Mouse (Mus musculus) kidney, adult 18-20 months (tissue): ENCODE measurements around the gene Atxn7.

ENCODE experiments used
- DNase-seq: peaks from one replicate; pipeline ENCODE4 v3.0.0; 2021

Gene Atxn7

GRCm38 (mm10) chr14:14065142-14065498 is 103.9 kb downstream of the Atxn7 start:
- no peak for DNase-seq

- no peak for DNase-seq
Measured at GRCm38 (mm10) chr14:14066241-14066640, 105.0 kb downstream of the Atxn7 start.

- DNase-seq = peak; percentile 76
Measured at GRCm38 (mm10) chr14:14067648-14068472, 106.6 kb downstream of the Atxn7 start.

- DNase-seq = no peak
Measured at GRCm38 (mm10) chr14:14068553-14068952, 107.3 kb downstream of the Atxn7 start.

GRCm38 (mm10) chr14:14070541-14071315 is 109.5 kb downstream of the Atxn7 start:
- no peak for DNase-seq

GRCm38 (mm10) chr14:14071456-14071855 is 110.2 kb downstream of the Atxn7 start:
- DNase-seq = no peak

- DNase-seq = no peak
Measured at GRCm38 (mm10) chr14:14080604-14081194, 119.5 kb downstream of the Atxn7 start.

GRCm38 (mm10) chr14:14083811-14084210 is 122.6 kb downstream of the Atxn7 start:
- DNase-seq = no peak

GRCm38 (mm10) chr14:14086711-14087263 is 125.5 kb downstream of the Atxn7 start:
- DNase-seq = no peak

- no peak for DNase-seq
Measured at GRCm38 (mm10) chr14:14087348-14087747, 126.1 kb downstream of the Atxn7 start.

- no peak for DNase-seq
Measured at GRCm38 (mm10) chr14:14088016-14088791, 127.0 kb downstream of the Atxn7 start.

- DNase-seq = no peak
Measured at GRCm38 (mm10) chr14:14090571-14090970, 129.3 kb downstream of the Atxn7 start.

GRCm38 (mm10) chr14:14098330-14098980 is 137.2 kb downstream of the Atxn7 start:
- peak; percentile 93 for DNase-seq

- peak; percentile 68 for DNase-seq
Measured at GRCm38 (mm10) chr14:14100773-14101280, 139.6 kb downstream of the Atxn7 start.

- peak; percentile 38 for DNase-seq
Measured at GRCm38 (mm10) chr14:14101296-14101695, 140.1 kb downstream of the Atxn7 start.

- DNase-seq = no peak
Measured at GRCm38 (mm10) chr14:14104213-14104929, 143.1 kb downstream of the Atxn7 start.

- no peak for DNase-seq
Measured at GRCm38 (mm10) chr14:14104930-14105318, 143.7 kb downstream of the Atxn7 start.

- DNase-seq = no peak
Measured at GRCm38 (mm10) chr14:14110710-14111109, 149.5 kb downstream of the Atxn7 start.

GRCm38 (mm10) chr14:14120230-14121096 is 159.2 kb downstream of the Atxn7 start, which contains the start of gene Psmd6:
Gene Psmd6 (minus strand): TSS chr14:14120984.
- peak; percentile 91 for DNase-seq
